Comparison of ENCODE assay signal across 8 mouse cellular contexts in the genomic region with DNA sequence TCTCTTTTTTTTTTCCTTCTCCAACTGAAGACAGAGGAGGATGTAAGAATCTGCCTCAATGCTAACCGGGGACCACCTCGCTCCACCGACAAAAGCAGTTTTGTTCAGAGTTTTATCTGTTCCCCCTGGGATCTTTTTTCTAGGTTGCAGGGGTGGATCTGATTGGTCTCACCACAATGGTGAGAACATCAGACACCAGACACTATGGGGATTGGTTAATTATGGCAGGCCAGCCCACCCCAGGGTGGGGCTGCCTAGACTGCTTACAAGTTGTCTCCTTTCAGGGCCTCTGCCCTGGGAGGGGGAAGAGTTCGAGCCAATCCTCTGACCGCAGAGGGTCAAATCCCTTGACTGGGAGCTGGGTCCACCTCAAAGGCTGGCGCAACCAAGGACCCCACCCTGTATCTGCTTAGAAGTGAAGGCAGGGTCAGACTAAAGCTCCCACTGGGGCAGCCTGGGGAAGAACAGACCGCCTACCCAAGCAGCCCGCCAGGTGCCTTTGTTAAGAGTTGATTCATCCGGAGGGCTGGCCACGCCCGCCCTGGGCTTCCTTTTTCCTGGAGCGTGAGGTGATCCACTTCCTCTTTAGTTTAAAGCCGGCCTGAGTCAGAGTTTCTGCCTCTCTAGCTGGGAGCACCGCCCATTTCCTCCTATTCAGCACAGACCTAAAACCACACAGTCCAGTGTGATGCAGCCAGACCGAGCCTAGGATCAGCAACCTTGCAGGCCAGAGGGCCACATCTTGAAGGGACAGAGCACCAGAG.
DNase-seq lines count a peak whose midpoint lies in the region; ATAC-seq and TF ChIP-seq lines count a peak whose summit lies in the region.

No protein-coding gene starts in this region.

- H3K9me3 ChIP-seq in CH12.LX (replicated peaks; ENCODE audit: low read length), result peaks cover 3% of the 10 kb centered on the region
- H3K9me3 ChIP-seq in intestine, embryonic 15.5 days, result no peaks in the 10 kb centered on the region
- no peaks in the 10 kb centered on the region for H3K9me3 ChIP-seq in liver, postnatal 0 days (ENCODE audit: low read length)
- no peaks in the 10 kb centered on the region for H3K9me3 ChIP-seq in neural tube, embryonic 11.5 days (ENCODE audit: control insufficient read depth, low read length)

- H3K9ac ChIP-seq in CH12.LX (ENCODE audit: insufficient read depth, low read depth), result peak overlapping the region; percentile 64
- peak overlapping the region; percentile 51 for H3K9ac ChIP-seq in intestine, embryonic 15.5 days
- H3K9ac ChIP-seq in liver, postnatal 0 days (replicated peaks), result peak overlapping the region; percentile 26; the same call in 1 of the 2 replicates
- peak overlapping the region; percentile 35 for H3K9ac ChIP-seq in neural tube, embryonic 11.5 days (ENCODE audit: low read length)

- dilution Hi-C loops in CH12.LX (cut with MboI; ENCODE audit: extremely low pct_ligation_motif_present, extremely low pct_unique_long_range_greater_than_20kb, low sequenced_read_pairs), result no loop called here

- ATAC-seq in intestine, embryonic 15.5 days, result peak; percentile 95
- peak; percentile 83 for ATAC-seq in liver, postnatal 0 days
- ATAC-seq in neural tube, embryonic 11.5 days (ENCODE audit: insufficient read depth, low FRiP score, low TSS enrichment), result peak; percentile 72

- TF ChIP-seq POLR2A in CH12.LX (IDR thresholded peaks at IDR 0.05; ENCODE audit: low read depth, low read length), result peak; percentile 92

- H3K4me1 ChIP-seq in CH12.LX (ENCODE audit: control insufficient read depth in 1 of 2, insufficient read depth in 2 of 2), result peaks cover 26 to 61% of the 10 kb centered on the region in 2 experiments
- H3K4me1 ChIP-seq in brown adipose tissue, adult 24 weeks (ENCODE audit: control insufficient read depth, insufficient read depth, insufficient read length, low read length), result peaks cover 26% of the 10 kb centered on the region
- H3K4me1 ChIP-seq in intestine, embryonic 15.5 days (replicated peaks), result 0 out of 2 replicates have a peak, but pooled peaks cover 3% of the 10 kb centered on the region
- H3K4me1 ChIP-seq in liver, postnatal 0 days (ENCODE audit: insufficient read depth), result peaks cover 23% of the 10 kb centered on the region
- H3K4me1 ChIP-seq in neural tube, embryonic 11.5 days (ENCODE audit: control insufficient read depth, insufficient read depth, low read length), result peaks cover 20% of the 10 kb centered on the region

- H3K27ac ChIP-seq in CH12.LX (ENCODE audit: insufficient read depth, low read depth), result peak overlapping the region; percentile 72
- H3K27ac ChIP-seq in brown adipose tissue, adult 24 weeks (replicated peaks; ENCODE audit: low read depth, low read length), result peak overlapping the region; percentile 98
- H3K27ac ChIP-seq in intestine, embryonic 15.5 days, result peak overlapping the region; percentile 94
- H3K27ac ChIP-seq in liver, postnatal 0 days (ENCODE audit: low read depth), result peak overlapping the region; percentile 83
- peak overlapping the region; percentile 24 for H3K27ac ChIP-seq in neural tube, embryonic 11.5 days (ENCODE audit: low read depth, low read length)

- TF ChIP-seq EP300 in CH12.LX (IDR thresholded peaks at IDR 0.05; ENCODE audit: low read length), result peak; percentile 85
- TF ChIP-seq EP300 in liver, postnatal 0 days (IDR thresholded peaks at IDR 0.05; ENCODE audit: low read depth), result peak; percentile 59

- 15% methylated on average over 15 of the region's 15 CpGs for WGBS in intestine, embryonic 15.5 days
- WGBS in liver, postnatal 0 days (ENCODE audit: insufficient replicate concordance), result 12% methylated on average over 15 of the region's 15 CpGs
- WGBS in neural tube, embryonic 11.5 days, result 8% methylated on average over 15 of the region's 15 CpGs

- H3K4me2 ChIP-seq in CH12.LX (ENCODE audit: insufficient read depth, low read depth, poor library complexity, severe bottlenecking), result peak overlapping the region; percentile 89
- peak overlapping the region; percentile 53 for H3K4me2 ChIP-seq in intestine, embryonic 15.5 days (replicated peaks)
- peak overlapping the region; percentile 60 for H3K4me2 ChIP-seq in liver, postnatal 0 days (ENCODE audit: low read depth, low read length)
- H3K4me2 ChIP-seq in neural tube, embryonic 11.5 days (ENCODE audit: low read depth), result peak overlapping the region; percentile 31

- no peaks in the 10 kb centered on the region for H3K79me2 ChIP-seq in CH12.LX (replicated peaks; ENCODE audit: control insufficient read depth, extremely low read depth, insufficient read depth, poor library complexity, severe bottlenecking)

- no peak for TF ChIP-seq CTCF in CH12.LX (conservative IDR thresholded peaks at IDR 0.05 in 1 of 2, IDR thresholded peaks at IDR 0.05 in 1 of 2; ENCODE audit: low read depth in 2 of 2, low read length in 2 of 2)
- no peak for TF ChIP-seq CTCF in liver, postnatal 0 days (IDR thresholded peaks at IDR 0.05; ENCODE audit: low read depth)

- H3K27me3 ChIP-seq in CH12.LX (replicated peaks), result no peaks in the 10 kb centered on the region
- H3K27me3 ChIP-seq in intestine, embryonic 15.5 days (replicated peaks), result no peaks in the 10 kb centered on the region
- H3K27me3 ChIP-seq in liver, postnatal 0 days (ENCODE audit: insufficient read depth, low read length), result no peaks in the 10 kb centered on the region
- no peaks in the 10 kb centered on the region for H3K27me3 ChIP-seq in neural tube, embryonic 11.5 days (ENCODE audit: control insufficient read depth, insufficient read depth, low read length)

- peak; percentile 98 for DNase-seq in CH12.LX (ENCODE audit: extremely low read depth)
- DNase-seq in gastrocnemius, postnatal 36 days, result peak; percentile 70 to 71
- peak; percentile 78 for DNase-seq in liver, postnatal 0 days
- DNase-seq in neural tube, embryonic 11.5 days (ENCODE audit: low spot score), result peak; percentile 60
- peak; percentile 68 for DNase-seq in thymus, postnatal 4 days
- DNase-seq in left cerebral cortex, adult 8-10 months (ENCODE audit: low spot score in 2 of 2), result no peak

- no peak; the same call in none of the 2 replicates for TF ChIP-seq RAD21 in CH12.LX (IDR thresholded peaks at IDR 0.05; ENCODE audit: low read depth, low read length)

- in situ Hi-C loops in CH12.LX (cut with MboI; ENCODE audit: low pct_ligation_motif_present, low pct_unique_long_range_greater_than_20kb, low sequenced_read_pairs), result no loop called here

- peak overlapping the region; percentile 52 to 63 (median 59) for H3K4me3 ChIP-seq in CH12.LX (replicated peaks in 1 of 3; ENCODE audit: low read depth in 2 of 3, low read length in 2 of 3, poor library complexity in 1 of 3)
- peak overlapping the region; percentile 61 for H3K4me3 ChIP-seq in brown adipose tissue, adult 24 weeks (ENCODE audit: insufficient read depth, low read depth, low read length)
- H3K4me3 ChIP-seq in intestine, embryonic 15.5 days (replicated peaks), result peak overlapping the region; percentile 40
- peak overlapping the region; percentile 26 for H3K4me3 ChIP-seq in liver, postnatal 0 days (ENCODE audit: low read depth, low read length)
- peak overlapping the region; percentile 19; the same call in 1 of the 2 replicates for H3K4me3 ChIP-seq in neural tube, embryonic 11.5 days (ENCODE audit: low read depth, low read length)

- intact Hi-C loops in gastrocnemius, postnatal 36 days (cut with DNase I), result loop anchor here (5.0 kb wide), 1 partner anchor 74 kb away; no protein-coding TSS in a partner anchor

- peaks cover 0 to 9% of the 10 kb centered on the region in 2 experiments for H3K36me3 ChIP-seq in CH12.LX (replicated peaks in 1 of 2; ENCODE audit: control insufficient read depth in 1 of 2, insufficient read depth in 1 of 2, low read length in 1 of 2)
- H3K36me3 ChIP-seq in intestine, embryonic 15.5 days, result no peaks in the 10 kb centered on the region
- H3K36me3 ChIP-seq in liver, postnatal 0 days (replicated peaks; ENCODE audit: insufficient read depth, low read length), result no peaks in the 10 kb centered on the region
- H3K36me3 ChIP-seq in neural tube, embryonic 11.5 days (ENCODE audit: control insufficient read depth, insufficient read depth, low read length), result no peaks in the 10 kb centered on the region

TF ChIP-seq in CH12.LX, 34 proteins besides CTCF, POLR2A, EP300 and RAD21 (continues in another document):
- TF ChIP-seq TCF12 (IDR thresholded peaks at IDR 0.05; ENCODE audit: low read depth, low read length) (peak; percentile 77), JUN (IDR thresholded peaks at IDR 0.05; ENCODE audit: insufficient read depth, low read depth, low read length) (peak; percentile 73), ZMIZ1 (IDR thresholded peaks at IDR 0.05; ENCODE audit: low read depth, low read length) (peak; percentile 49; the same call in 1 of the 2 replicates), NELFE (IDR thresholded peaks at IDR 0.05; ENCODE audit: low read depth, low read length) (peak; percentile 70), USF1 (IDR thresholded peaks at IDR 0.05; ENCODE audit: low read depth, low read length) (no peak), IRF4 (IDR thresholded peaks at IDR 0.05; ENCODE audit: low read depth, low read length) (peak; percentile 86), CHD2 (IDR thresholded peaks at IDR 0.05; ENCODE audit: low read length) (0 out of 2 replicates have a peak, but pooled peaks have one; percentile 24), ELF1 (IDR thresholded peaks at IDR 0.05; ENCODE audit: low read depth, low read length) (peak; percentile 92), ETS1 (conservative IDR thresholded peaks at IDR 0.05; ENCODE audit: low read depth, low read length) (peak; percentile 94), UBTF (IDR thresholded peaks at IDR 0.05; ENCODE audit: low read depth, low read length) (no peak), PAX5 (IDR thresholded peaks at IDR 0.05; ENCODE audit: low read length) (no peak), MAZ (IDR thresholded peaks at IDR 0.05; ENCODE audit: low read depth, low read length) (no peak), MAFK (IDR thresholded peaks at IDR 0.05; ENCODE audit: insufficient replicate concordance, low read length) (peak; percentile 65), MAX (IDR thresholded peaks at IDR 0.05; ENCODE audit: low read length) (no peak), ZNF384 (IDR thresholded peaks at IDR 0.05; ENCODE audit: low read depth, low read length) (peak; percentile 65), RCOR1 (conservative IDR thresholded peaks at IDR 0.05; ENCODE audit: low read depth, low read length) (no peak), SMC3 (IDR thresholded peaks at IDR 0.05; ENCODE audit: low read depth, low read length) (no peak), MXI1 (IDR thresholded peaks at IDR 0.05; ENCODE audit: low read depth, low read length) (0 out of 2 replicates have a peak, but pooled peaks have one; percentile 28), HCFC1 (IDR thresholded peaks at IDR 0.05; ENCODE audit: low read depth, low read length) (peak; percentile 60), NRF1 (IDR thresholded peaks at IDR 0.05; ENCODE audit: low read depth, low read length) (0 out of 2 replicates have a peak, but pooled peaks have one; percentile 18), POLR2AphosphoS2 (IDR thresholded peaks at IDR 0.05; ENCODE audit: low read depth, low read length) (0 out of 2 replicates have a peak, but pooled peaks have one; percentile 29), E2F4 (IDR thresholded peaks at IDR 0.05; ENCODE audit: insufficient replicate concordance, low read depth, low read length) (no peak)

Comparison
In these comparisons a context has a peak if more than half of its experiments do, and no peak if none do; other contexts are left out.
1. DNase-seq: peak in CH12.LX (single experiment), gastrocnemius, postnatal 36 days (2 of 2), liver, postnatal 0 days (single experiment), neural tube, embryonic 11.5 days (single experiment) and thymus, postnatal 4 days (single experiment); none in left cerebral cortex, adult 8-10 months (0 of 2).
2. H3K27ac ChIP-seq: peak in every context shown above with its lines; median percentile 98 in brown adipose tissue, adult 24 weeks; 94 in intestine, embryonic 15.5 days; 83 in liver, postnatal 0 days; 72 in CH12.LX; 24 in neural tube, embryonic 11.5 days.
3. H3K4me2 ChIP-seq: peak in every context shown above with its lines; median percentile 89 in CH12.LX; 60 in liver, postnatal 0 days; 53 in intestine, embryonic 15.5 days; 31 in neural tube, embryonic 11.5 days.
4. Peak in every context shown above with its lines, with median percentiles within 50 percentile points of each other: H3K4me3 ChIP-seq, H3K9ac ChIP-seq and ATAC-seq.